Mouse (Mus musculus) heart, embryonic 11.5 days (tissue): ENCODE results near the gene Slc25a16. TPM values are rescaled to one million over a fixed set of nuclear protein-coding genes. Genes with fewer than 3 reads are reported as not detected.

ENCODE experiments used
- ATAC-seq: fragments of 200-750 bp; cut with Nextera tagmentation; replicated peaks from 2 replicates; pipeline ENCODE4 v1.8.0; 2017; ENCODE audit warnings: moderate library complexity; ENCODE audit not compliant: insufficient number of reproducible peaks, low FRiP score, low TSS enrichment
- H3K27ac ChIP-seq: fragments of 300-500 bp; sonication (generic); 2 replicates; pipeline ENCODE4 v1.5.1; 2014; ENCODE audit warnings: mild to moderate bottlenecking, low read depth, low read length
- H3K27me3 ChIP-seq: fragments of 300-500 bp; sonication (generic); 2 replicates; pipeline ENCODE4 v1.6.1; 2014; ENCODE audit warnings: mild to moderate bottlenecking, low read length, mixed read lengths; ENCODE audit not compliant: control insufficient read depth, insufficient read depth
- H3K36me3 ChIP-seq: fragments of 300-500 bp; sonication (generic); 2 replicates; pipeline ENCODE4 v1.6.1; 2014; ENCODE audit warnings: mild to moderate bottlenecking, low read length, moderate library complexity, mixed read lengths; ENCODE audit not compliant: control insufficient read depth, insufficient read depth
- H3K4me1 ChIP-seq: fragments of 300-500 bp; sonication (generic); 2 replicates; pipeline ENCODE4 v1.6.1; 2014; ENCODE audit warnings: low read length; ENCODE audit not compliant: control insufficient read depth, insufficient read depth
- H3K4me2 ChIP-seq: fragments of 300-500 bp; sonication (generic); 2 replicates; pipeline ENCODE4 v1.6.1; 2014; ENCODE audit warnings: mild to moderate bottlenecking, moderate library complexity
- H3K4me3 ChIP-seq: fragments of 300-500 bp; sonication (generic); 2 replicates; pipeline ENCODE4 v1.5.1; 2014; ENCODE audit warnings: low read depth, low read length
- H3K9ac ChIP-seq: fragments of 300-500 bp; sonication (generic); 2 replicates; pipeline ENCODE4 v1.6.1; 2014; ENCODE audit warnings: mild to moderate bottlenecking, low read depth, low read length, moderate library complexity
- H3K9me3 ChIP-seq: fragments of 300-500 bp; sonication (generic); replicated peaks from 2 replicates; pipeline ENCODE4 v1.6.1; 2016; ENCODE audit warnings: low read length; ENCODE audit not compliant: control insufficient read depth
- WGBS: fragments of 180-500 bp; shearing (Covaris S2); extraction: QIAGEN DNeasy Blood & Tissue Kit; methylation state at CpG from one replicate; pipeline ENCODE4 v1.1.7; 2014; ENCODE audit not compliant: insufficient replicate concordance; 5-methylcytosine and 5-hydroxymethylcytosine counted together
- polyA plus RNA-seq: library from polyadenylated mRNA; unstranded; fragments of >200 nt; fragmentation: Nextera tagmentation; extraction: Ambion mirVana; gene quantifications from 2 replicates; pipeline ENCODE4 v1.2.1, GENCODE M21; 2014

The Slc25a16 gene
- polyA plus RNA-seq: 12.0 and 12.7 TPM in 2 replicates

DNA sequence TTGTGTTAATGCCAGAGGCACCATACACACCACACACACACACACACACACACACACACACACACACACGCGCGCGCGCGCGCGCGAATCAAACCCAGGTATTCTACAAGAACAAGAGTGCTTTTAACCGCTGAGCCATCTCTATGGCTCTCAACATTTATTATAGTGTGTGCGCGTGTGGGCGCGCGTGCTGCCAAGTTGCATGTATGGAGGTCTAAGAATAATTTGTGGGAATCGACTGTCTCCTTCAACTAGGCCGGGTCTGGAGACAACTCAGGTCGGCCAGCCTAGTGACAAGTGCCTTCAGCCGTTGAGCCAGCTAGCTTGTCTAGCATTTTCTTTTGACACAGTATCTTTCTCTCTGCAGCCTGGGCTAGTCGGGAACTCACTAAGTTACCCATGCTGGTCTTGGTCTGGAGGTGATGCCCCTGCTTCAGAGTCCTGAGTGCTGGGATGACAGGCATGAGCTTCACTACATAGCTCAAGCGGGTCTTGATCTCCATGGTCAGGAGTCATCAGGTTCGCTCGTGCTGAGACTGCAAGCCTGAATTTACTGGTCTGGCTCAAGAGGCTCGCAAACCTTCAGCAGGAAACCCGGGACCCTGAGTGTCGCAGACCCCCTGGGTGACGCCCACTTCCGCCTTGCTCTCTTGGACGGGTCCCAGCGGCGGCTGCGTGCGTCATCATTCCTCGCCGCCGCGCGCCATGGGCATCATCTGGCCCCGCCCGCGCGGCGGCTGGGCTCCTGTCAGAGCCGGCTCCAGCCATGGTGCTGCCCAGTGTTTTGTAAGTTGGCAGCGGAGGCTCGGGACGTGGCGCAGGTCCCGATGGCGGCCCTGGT lies at the start of gene Slc25a16:
Gene Slc25a16, plus strand, starts transcription at position 709 of the 841 bp plus-strand sequence.
- H3K9me3 ChIP-seq: no peaks in the 10 kb centered on the region
- peak within 1 kb of the TSS; percentile 89 for H3K4me2 ChIP-seq
- H3K36me3 ChIP-seq: no peaks in the 10 kb centered on the region
- 6% methylated on average over 50 of the region's 50 CpGs for WGBS
- peak within 1 kb of the TSS; percentile 94 for H3K9ac ChIP-seq
- 0 out of 2 replicates have a peak, but pooled peaks cover 2% of the 10 kb centered on the region for H3K4me1 ChIP-seq
- no peaks in the 10 kb centered on the region for H3K27me3 ChIP-seq
- H3K27ac ChIP-seq: peak within 1 kb of the TSS; percentile 72
- peak within 1 kb of the TSS; percentile 82 for H3K4me3 ChIP-seq
- peak; percentile 91 for ATAC-seq

DNA sequence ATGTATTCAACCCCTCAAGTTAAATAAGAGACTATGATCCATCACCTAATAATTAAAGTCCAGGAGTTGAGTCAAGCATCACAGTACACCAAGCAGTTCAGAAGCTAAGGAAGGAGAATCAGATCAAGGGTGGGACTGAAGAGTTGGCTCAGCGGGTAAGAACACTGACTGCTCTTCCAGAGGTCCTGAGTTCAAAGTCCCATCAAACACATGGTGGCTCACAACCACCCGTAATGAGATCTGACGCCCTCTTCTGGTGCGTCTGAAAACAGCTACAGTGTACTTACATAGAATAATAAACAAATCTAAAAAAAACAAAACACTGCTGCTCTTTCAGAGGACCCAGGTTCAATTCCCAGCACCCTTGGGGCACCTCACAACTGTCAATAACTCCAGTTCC lies 45.6 kb upstream of the Slc25a16 start:
- Histone ChIP-seq H3K4me1 (no peaks in the 10 kb centered on the region; the same call in 1 of the 2 replicates), H3K36me3 (peaks cover 2% of the 10 kb centered on the region; the same call in 1 of the 2 replicates), H3K4me2 (no peak overlapping the region), H3K9me3 (no peaks in the 10 kb centered on the region), H3K4me3 (no peak overlapping the region), H3K27me3 (no peaks in the 10 kb centered on the region), H3K27ac (no peak overlapping the region), H3K9ac (no peak overlapping the region)
- 78% methylated on average over 4 of the region's 4 CpGs for WGBS
- no peak for ATAC-seq

- H3K4me2 ChIP-seq: no peak overlapping the region
- WGBS: 82% methylated on average over 4 of the region's 4 CpGs
- ATAC-seq: no peak
Observed at GRCm38 (mm10) chr10:62875565-62875964, 44.9 kb upstream of the Slc25a16 start.

DNA sequence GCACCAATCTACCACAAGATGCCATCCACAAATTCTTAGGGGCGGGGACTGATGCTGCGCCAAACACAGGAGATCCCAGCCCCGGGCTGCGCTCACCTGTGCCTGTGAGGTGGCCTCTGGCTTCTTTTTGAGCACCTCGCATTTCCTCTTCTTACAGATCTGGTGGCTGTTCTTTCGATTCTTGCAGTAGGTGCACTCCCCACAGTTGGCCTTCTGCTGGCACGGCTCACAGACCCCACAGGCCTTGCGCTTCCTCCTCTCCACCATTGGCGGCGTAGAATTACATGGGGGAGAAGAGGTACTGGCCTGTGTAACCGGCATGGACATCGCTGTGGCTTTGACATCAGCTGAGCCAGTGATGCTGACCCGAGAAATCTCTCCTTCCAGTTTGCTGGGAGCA lies 42.4 kb upstream of the Slc25a16 start:
- no peak for ATAC-seq
- Histone ChIP-seq H3K9ac (no peak overlapping the region), H3K27ac (no peak overlapping the region), H3K4me3 (no peak overlapping the region), H3K4me2 (no peak overlapping the region), H3K9me3 (no peaks in the 10 kb centered on the region), H3K27me3 (no peaks in the 10 kb centered on the region), H3K36me3 (peaks cover 2% of the 10 kb centered on the region; the same call in 1 of the 2 replicates), H3K4me1 (no peaks in the 10 kb centered on the region)
- 87% methylated on average over 13 of the region's 13 CpGs for WGBS

More at GRCm38 (mm10) chr10:62875565-62875964, 44.9 kb upstream of the Slc25a16 start:
- Histone ChIP-seq H3K4me3 (no peak overlapping the region), H3K36me3 (peaks cover 2% of the 10 kb centered on the region; the same call in 1 of the 2 replicates), H3K9ac (no peak overlapping the region), H3K27me3 (no peaks in the 10 kb centered on the region), H3K27ac (no peak overlapping the region), H3K4me1 (no peaks in the 10 kb centered on the region; the same call in 1 of the 2 replicates), H3K9me3 (no peaks in the 10 kb centered on the region)

- no peaks in the 10 kb centered on the region for H3K27me3 ChIP-seq
- H3K4me1 ChIP-seq: no peaks in the 10 kb centered on the region; the same call in 1 of the 2 replicates
- ATAC-seq: no peak
- H3K36me3 ChIP-seq: peaks cover 2% of the 10 kb centered on the region; the same call in 1 of the 2 replicates
- no peak overlapping the region for H3K4me2 ChIP-seq
- 57% methylated on average over 5 of the region's 5 CpGs for WGBS
- no peak overlapping the region for H3K27ac ChIP-seq
- H3K9ac ChIP-seq: no peak overlapping the region
- H3K4me3 ChIP-seq: no peak overlapping the region
- no peaks in the 10 kb centered on the region for H3K9me3 ChIP-seq
Observed at GRCm38 (mm10) chr10:62881211-62881610, 39.2 kb upstream of the Slc25a16 start.

- no peak for ATAC-seq
- 11% methylated on average over 9 of the region's 9 CpGs for WGBS
- Histone ChIP-seq H3K9ac (no peak overlapping the region), H3K4me1 (no peaks in the 10 kb centered on the region; the same call in 1 of the 2 replicates), H3K9me3 (no peaks in the 10 kb centered on the region), H3K36me3 (peaks cover 2% of the 10 kb centered on the region; the same call in 1 of the 2 replicates), H3K27ac (no peak overlapping the region), H3K27me3 (no peaks in the 10 kb centered on the region), H3K4me3 (no peak overlapping the region), H3K4me2 (peak overlapping the region; percentile 45)
Observed at GRCm38 (mm10) chr10:62883933-62884372, 36.5 kb upstream of the Slc25a16 start.

DNA sequence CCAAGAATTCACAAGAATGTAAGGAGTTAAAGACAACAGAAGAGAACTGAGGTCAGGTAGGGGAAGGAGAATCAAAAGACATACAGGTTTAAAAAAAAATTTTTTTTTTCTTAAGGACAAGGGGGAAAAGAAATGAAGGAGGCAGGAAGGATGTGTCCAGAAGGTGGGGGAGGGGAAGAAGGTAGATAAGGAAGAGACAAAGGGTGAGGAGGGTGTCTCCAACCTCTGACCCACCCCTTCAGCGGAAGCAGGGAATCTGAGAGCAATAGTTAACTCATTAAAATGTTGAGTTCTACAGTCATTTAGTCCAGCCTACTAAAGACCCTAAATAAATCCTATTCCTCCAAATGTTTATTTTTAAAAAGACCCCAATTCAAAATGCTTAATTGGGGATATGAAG lies 35.9 kb upstream of the Slc25a16 start:
- H3K27me3 ChIP-seq: no peaks in the 10 kb centered on the region
- WGBS: 46% methylated on average over 1 of the region's 1 CpGs
- ATAC-seq: no peak
- peak overlapping the region; percentile 45 for H3K4me2 ChIP-seq
- H3K27ac ChIP-seq: no peak overlapping the region
- H3K4me1 ChIP-seq: no peaks in the 10 kb centered on the region; the same call in 1 of the 2 replicates
- H3K4me3 ChIP-seq: no peak overlapping the region
- H3K36me3 ChIP-seq: peaks cover under 1% of the 10 kb centered on the region; the same call in 1 of the 2 replicates
- no peak overlapping the region for H3K9ac ChIP-seq
- H3K9me3 ChIP-seq: no peaks in the 10 kb centered on the region

DNA sequence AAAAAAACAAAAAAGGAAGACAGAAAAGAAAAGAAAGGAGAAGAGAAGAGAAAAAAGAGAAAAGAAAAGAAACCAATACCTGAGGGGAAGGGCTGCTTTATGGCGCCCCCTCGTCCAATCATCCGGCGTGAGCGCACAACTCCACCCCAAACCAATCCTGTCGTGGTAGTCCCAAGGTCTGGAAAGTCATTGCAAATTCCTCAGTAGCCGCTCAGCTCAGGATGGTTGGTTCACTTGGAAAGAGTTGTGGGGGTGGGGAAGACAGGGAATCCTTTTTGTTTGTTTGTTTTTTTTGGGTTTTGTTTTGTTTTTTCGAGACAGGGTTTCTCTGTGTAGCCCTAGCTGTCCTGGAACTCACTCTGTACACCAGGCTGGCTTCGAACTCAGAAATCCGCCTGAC lies 35.0 kb upstream of the Slc25a16 start:
- H3K9ac ChIP-seq: peak overlapping the region; percentile 73; the same call in 1 of the 2 replicates
- ATAC-seq: no peak
- peak overlapping the region; percentile 76 for H3K4me3 ChIP-seq
- 21% methylated on average over 10 of the region's 10 CpGs for WGBS
- no peaks in the 10 kb centered on the region for H3K36me3 ChIP-seq
- no peaks in the 10 kb centered on the region for H3K27me3 ChIP-seq
- no peak overlapping the region for H3K27ac ChIP-seq
- no peaks in the 10 kb centered on the region for H3K9me3 ChIP-seq
- H3K4me1 ChIP-seq: no peaks in the 10 kb centered on the region; the same call in 1 of the 2 replicates
- H3K4me2 ChIP-seq: peak overlapping the region; percentile 97
